Mouse (Mus musculus) heart, postnatal 0 days (tissue): ENCODE measurements around the gene Rpl3.

ENCODE experiments used
- CTCF ChIP-seq: IDR thresholded peaks from 2 replicates; pipeline ENCODE4 v1.5.1; 2016; ENCODE audit warnings: antibody characterized with exemption, control low read depth, low read depth
- EP300 ChIP-seq: IDR thresholded peaks from 2 replicates; pipeline ENCODE4 v1.6.1; 2016; ENCODE audit warnings: antibody characterized with exemption, low read depth

GRCm38 (mm10) chr15:80114414-80114813, 22.7 kb upstream of the Rpl3 start:
- no peak for TF ChIP-seq CTCF
- no peak for TF ChIP-seq EP300
